Mouse (Mus musculus) stomach, embryonic 15.5 days (tissue): ENCODE measurements at regions not wholly inside any gene's neighbourhood (a gene's known extent, or its start where the extent isn't known, plus 50 kb on each side); places are given as distances from the start of the nearest gene placed in this dataset.
A peak's percentile ranks its signal among the peaks of the same experiment; 100 is the strongest.
"Not testable (repeated sequence)": the region's sequence is repeated elsewhere in the genome, so short reads cannot be mapped to it uniquely, and the experiment has no call there.

Source experiments
- ATAC-seq: fragments of 200-750 bp; cut with Nextera tagmentation; 2 replicates; pipeline ENCODE4 v1.8.0; 2017; ENCODE audit warnings: low read depth, moderate number of reproducible peaks, moderate TSS enrichment; ENCODE audit not compliant: insufficient read depth, low FRiP score
- H3K27ac ChIP-seq: fragments of 300-500 bp; sonication (generic); 2 replicates; pipeline ENCODE4 v1.5.1; 2015; ENCODE audit warnings: mild to moderate bottlenecking, inconsistent platforms
- H3K27me3 ChIP-seq: fragments of 300-500 bp; sonication (generic); replicated peaks from 2 replicates; pipeline ENCODE4 v1.6.1; 2015; ENCODE audit warnings: inconsistent platforms
- H3K36me3 ChIP-seq: fragments of 300-500 bp; sonication (generic); 2 replicates; pipeline ENCODE4 v1.6.1; 2015; ENCODE audit warnings: inconsistent platforms
- H3K4me1 ChIP-seq: fragments of 300-500 bp; sonication (generic); 2 replicates; pipeline ENCODE4 v1.6.1; 2015; ENCODE audit warnings: inconsistent platforms
- H3K4me2 ChIP-seq: fragments of 300-500 bp; sonication (generic); 2 replicates; pipeline ENCODE4 v1.6.1; 2015; ENCODE audit warnings: mild to moderate bottlenecking, inconsistent platforms
- H3K4me3 ChIP-seq: fragments of 300-500 bp; sonication (generic); replicated peaks from 2 replicates; pipeline ENCODE4 v1.5.1; 2015; ENCODE audit warnings: inconsistent platforms
- H3K9ac ChIP-seq: fragments of 300-500 bp; sonication (generic); 2 replicates; pipeline ENCODE4 v1.6.1; 2015; ENCODE audit warnings: inconsistent platforms
- H3K9me3 ChIP-seq: fragments of 300-500 bp; sonication (generic); 2 replicates; pipeline ENCODE4 v1.6.1; 2016; ENCODE audit warnings: inconsistent platforms
- WGBS: fragments of 180-500 bp; shearing (Covaris S2); methylation state at CpG from one replicate; pipeline ENCODE4 v1.1.7; 2015; 5-methylcytosine and 5-hydroxymethylcytosine counted together

DNA sequence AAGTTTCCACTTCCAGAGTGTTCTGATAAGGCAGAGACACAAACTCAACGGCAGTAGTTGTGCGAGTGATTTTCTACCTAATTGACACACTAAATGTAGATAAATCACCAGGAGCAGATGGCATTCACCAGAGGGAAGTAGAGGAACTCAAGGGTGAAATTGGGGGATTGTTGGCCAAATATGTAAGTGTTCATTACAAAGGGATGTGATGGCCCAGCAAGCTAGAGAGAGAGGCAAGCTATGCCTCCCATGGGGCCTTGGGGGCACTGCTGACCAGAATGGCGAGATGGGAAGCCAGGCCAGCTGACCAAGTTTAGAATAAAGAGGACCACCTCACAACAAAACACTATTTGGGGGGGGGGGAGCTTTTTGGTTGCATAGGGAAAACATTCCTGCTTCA is 136.5 kb upstream of the Mocs1 start:
- WGBS = 84% methylated on average over 3 of the region's 3 CpGs
- Histone ChIP-seq H3K4me2 (no peak overlapping the region), H3K27me3 (no peaks in the 10 kb centered on the region), H3K4me1 (no peaks in the 10 kb centered on the region), H3K4me3 (no peak overlapping the region), H3K9me3 (no peaks in the 10 kb centered on the region), H3K9ac (no peak overlapping the region), H3K36me3 (no peaks in the 10 kb centered on the region), H3K27ac (no peak overlapping the region)
- ATAC-seq = no peak

DNA sequence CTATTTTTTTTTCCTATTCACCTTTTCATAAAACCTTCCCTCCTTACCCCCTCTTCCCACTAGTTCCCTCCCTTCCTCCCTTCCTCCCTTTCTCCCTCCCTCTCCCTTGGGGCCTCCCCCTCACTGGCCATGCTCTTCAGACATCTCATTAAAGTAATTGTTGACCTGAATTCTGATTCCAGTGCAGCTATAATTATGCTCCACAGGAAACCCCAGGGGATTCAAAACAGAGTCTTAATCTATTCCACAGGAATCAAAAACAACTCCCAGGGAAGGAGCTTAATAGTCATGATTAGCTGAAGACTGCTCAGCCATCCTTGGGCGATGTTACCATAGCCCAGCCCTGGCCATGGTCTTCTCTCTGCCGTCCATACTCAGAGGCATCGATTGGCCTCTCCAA is 123.7 kb upstream of the Mocs1 start:
- no peak for ATAC-seq
- no peaks in the 10 kb centered on the region for H3K36me3 ChIP-seq

DNA sequence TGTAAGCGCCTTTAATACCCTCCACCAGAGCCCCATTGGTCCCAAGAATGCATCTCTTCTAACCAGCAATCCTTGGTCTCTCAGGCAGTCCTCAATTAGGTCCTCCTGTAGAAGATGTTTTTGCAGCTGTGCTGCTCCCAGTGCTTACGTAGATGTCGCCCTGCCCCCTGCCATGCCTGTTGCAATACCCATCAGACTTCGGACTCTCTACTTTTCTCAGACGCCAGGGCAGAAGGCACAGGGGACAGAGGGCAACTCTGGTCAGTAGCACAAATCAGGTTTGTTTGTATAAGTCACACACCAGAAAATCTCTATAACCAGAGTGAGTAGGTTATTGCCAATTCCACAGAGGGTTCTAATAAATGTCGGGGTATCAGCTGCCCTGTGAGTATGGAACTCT is 123.0 kb upstream of the Mocs1 start:
- H3K4me1 ChIP-seq = no peaks in the 10 kb centered on the region
- 78% methylated on average over 6 of the region's 6 CpGs for WGBS
- H3K36me3 ChIP-seq = no peaks in the 10 kb centered on the region
- no peak overlapping the region for H3K4me2 ChIP-seq
- no peaks in the 10 kb centered on the region for H3K27me3 ChIP-seq
- no peak overlapping the region for H3K4me3 ChIP-seq
- no peaks in the 10 kb centered on the region for H3K9me3 ChIP-seq
- no peak overlapping the region for H3K27ac ChIP-seq
- H3K9ac ChIP-seq = no peak overlapping the region
- ATAC-seq = no peak

More for the DNA sequence above, 123.7 kb upstream of the Mocs1 start:
- 87% methylated on average over 3 of the region's 3 CpGs for WGBS
- no peak overlapping the region for H3K4me3 ChIP-seq
- H3K9me3 ChIP-seq = no peaks in the 10 kb centered on the region
- no peaks in the 10 kb centered on the region for H3K27me3 ChIP-seq
- H3K4me1 ChIP-seq = no peaks in the 10 kb centered on the region
- H3K9ac ChIP-seq = no peak overlapping the region
- no peak overlapping the region for H3K27ac ChIP-seq
- no peak overlapping the region for H3K4me2 ChIP-seq

DNA sequence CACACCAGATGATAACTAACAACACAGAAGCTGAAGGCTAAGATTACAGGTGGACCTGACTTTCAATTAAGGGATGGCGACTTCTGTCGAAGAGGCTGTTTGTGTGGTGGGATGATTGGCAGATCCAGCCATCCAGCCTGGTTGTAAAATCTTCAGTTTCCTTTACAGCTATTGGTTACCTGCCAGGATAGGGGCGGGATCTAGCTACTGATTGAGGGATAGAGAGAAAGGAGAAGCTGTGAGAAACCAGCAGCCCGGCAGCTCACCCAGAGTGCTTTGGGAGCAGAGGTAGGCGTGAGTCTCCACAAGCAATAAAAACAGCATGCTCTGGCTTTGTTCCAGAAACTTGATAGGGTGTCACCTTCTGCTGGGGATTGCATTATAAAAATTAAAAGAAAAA is 119.1 kb upstream of the Mocs1 start:
- no peak overlapping the region for H3K27ac ChIP-seq
- no peaks in the 10 kb centered on the region for H3K9me3 ChIP-seq
- H3K9ac ChIP-seq = no peak overlapping the region
- H3K4me2 ChIP-seq = peak overlapping the region; percentile 20; the same call in 1 of the 2 replicates
- WGBS = 18% methylated on average over 5 of the region's 5 CpGs
- H3K4me3 ChIP-seq = no peak overlapping the region
- ATAC-seq = peak; percentile 80
- no peaks in the 10 kb centered on the region for H3K4me1 ChIP-seq
- H3K36me3 ChIP-seq = no peaks in the 10 kb centered on the region
- no peaks in the 10 kb centered on the region for H3K27me3 ChIP-seq

DNA sequence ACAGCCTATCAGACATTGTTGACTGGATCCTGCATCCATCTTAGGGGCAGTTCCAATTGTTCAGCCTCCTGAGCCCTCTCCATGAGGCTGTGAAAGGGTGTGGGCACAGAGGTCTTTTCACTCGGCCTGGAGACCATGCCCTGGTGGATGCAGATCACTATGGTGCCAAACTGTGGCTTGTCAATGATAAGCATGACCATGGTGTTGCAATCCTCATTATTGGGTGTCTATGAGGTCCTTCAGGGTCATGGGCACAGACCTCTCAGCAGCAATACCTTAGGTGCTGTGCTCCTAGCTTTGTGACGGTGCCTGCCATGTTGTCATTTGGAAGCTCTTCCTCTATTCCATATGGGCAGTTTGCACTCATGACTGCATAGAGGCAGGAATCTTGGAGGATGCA is 114.0 kb upstream of the Mocs1 start:
- H3K4me2 ChIP-seq = no peak overlapping the region
- H3K9me3 ChIP-seq = no peaks in the 10 kb centered on the region
- no peaks in the 10 kb centered on the region for H3K36me3 ChIP-seq
- H3K27ac ChIP-seq = no peak overlapping the region
- H3K27me3 ChIP-seq = no peaks in the 10 kb centered on the region
- no peak overlapping the region for H3K4me3 ChIP-seq
- no peaks in the 10 kb centered on the region for H3K4me1 ChIP-seq
- WGBS = 69% methylated on average over 2 of the region's 2 CpGs
- no peak for ATAC-seq
- H3K9ac ChIP-seq = no peak overlapping the region

DNA sequence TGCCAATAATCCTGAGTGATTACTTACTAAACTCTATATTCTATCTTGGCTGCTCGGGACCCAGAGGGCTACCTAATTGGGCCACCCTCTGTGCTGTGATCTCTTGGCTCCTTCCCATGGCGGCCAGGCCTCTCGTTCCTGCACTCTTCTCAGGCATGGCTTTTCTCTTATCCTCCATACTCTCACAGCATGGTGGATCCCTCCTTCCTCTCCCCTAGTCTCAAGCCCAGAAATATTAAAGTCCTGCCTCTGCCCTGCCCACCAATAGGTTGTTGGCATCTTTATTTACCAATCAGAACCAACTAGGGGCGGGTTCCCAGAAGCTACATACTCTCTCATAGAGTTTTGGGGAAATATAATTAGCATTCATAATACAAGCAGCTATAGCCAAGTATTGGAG is 100.6 kb upstream of the Mocs1 start:
- no peaks in the 10 kb centered on the region for H3K9me3 ChIP-seq
- no peaks in the 10 kb centered on the region for H3K27me3 ChIP-seq
- no peak overlapping the region for H3K27ac ChIP-seq
- 65% methylated on average over 4 of the region's 4 CpGs for WGBS
- no peaks in the 10 kb centered on the region for H3K36me3 ChIP-seq
- H3K4me2 ChIP-seq = no peak overlapping the region
- no peak overlapping the region for H3K4me3 ChIP-seq
- H3K4me1 ChIP-seq = no peaks in the 10 kb centered on the region
- no peak for ATAC-seq
- H3K9ac ChIP-seq = no peak overlapping the region

DNA sequence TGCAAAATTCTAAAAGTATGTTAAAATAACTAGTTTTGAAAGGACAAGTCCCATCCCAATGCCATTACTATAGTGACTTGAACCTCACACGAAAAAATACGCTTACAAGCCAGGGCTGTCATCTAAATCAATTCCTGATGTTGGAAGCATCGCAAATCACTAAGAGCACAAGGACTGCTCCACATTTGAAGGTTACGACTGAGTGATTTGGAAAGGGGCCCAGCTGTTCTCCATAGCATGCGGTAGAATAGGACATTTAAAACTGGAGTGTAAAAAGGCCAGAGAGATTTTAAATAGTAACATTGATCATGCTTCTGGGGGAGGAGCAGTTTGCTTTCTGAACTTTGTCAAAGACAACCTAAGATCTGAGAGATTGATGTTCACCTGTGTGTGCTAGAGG is 92.8 kb upstream of the Mocs1 start:
- Histone ChIP-seq H3K9ac (no peak overlapping the region), H3K36me3 (no peaks in the 10 kb centered on the region), H3K27me3 (no peaks in the 10 kb centered on the region), H3K4me3 (no peak overlapping the region), H3K4me1 (no peaks in the 10 kb centered on the region), H3K4me2 (no peak overlapping the region), H3K27ac (no peak overlapping the region), H3K9me3 (no peaks in the 10 kb centered on the region)
- ATAC-seq = no peak
- WGBS = 64% methylated on average over 5 of the region's 5 CpGs

DNA sequence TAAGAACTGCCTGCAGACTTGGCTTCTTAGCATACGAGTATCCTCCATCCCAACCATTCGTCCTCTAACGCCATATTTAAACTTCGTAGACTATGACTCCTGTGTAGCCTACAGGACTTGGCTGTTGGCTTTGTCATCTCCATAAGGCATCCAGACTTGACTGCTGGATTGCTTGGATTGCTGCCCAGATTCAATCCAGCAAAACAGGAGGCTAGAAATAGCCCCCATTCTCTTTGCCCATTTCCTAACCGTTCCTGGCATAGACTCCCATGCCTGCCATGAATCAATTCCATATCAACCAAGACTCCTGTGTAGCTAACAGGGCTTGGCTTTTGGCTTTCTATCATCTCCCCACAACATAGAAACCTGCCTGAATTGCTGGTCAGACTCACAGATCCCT is 90.3 kb upstream of the Mocs1 start:
- 88% methylated on average over 5 of the region's 5 CpGs for WGBS
- Histone ChIP-seq H3K4me2 (no peak overlapping the region), H3K9ac (no peak overlapping the region), H3K27me3 (no peaks in the 10 kb centered on the region), H3K27ac (no peak overlapping the region), H3K9me3 (no peaks in the 10 kb centered on the region), H3K36me3 (no peaks in the 10 kb centered on the region), H3K4me1 (no peaks in the 10 kb centered on the region), H3K4me3 (no peak overlapping the region)
- no peak for ATAC-seq

DNA sequence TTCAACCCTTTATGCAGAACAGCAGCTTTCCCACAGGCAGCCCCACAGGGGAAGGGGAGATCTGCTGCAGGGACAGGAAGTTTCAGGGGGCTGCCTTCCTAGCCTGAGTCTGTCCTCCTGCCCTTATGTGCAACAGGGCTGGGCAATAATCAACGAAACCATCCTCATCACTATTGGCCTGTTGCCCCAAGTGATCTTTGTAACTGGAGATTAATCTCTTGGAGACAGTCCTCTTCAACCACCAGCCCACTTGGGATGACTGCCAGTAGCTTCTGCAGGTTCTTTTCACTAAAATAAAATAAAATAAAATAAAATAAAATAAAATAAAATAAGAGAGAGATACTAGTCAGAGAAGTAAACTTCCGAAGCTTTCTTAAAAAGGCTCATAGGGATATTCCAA is 85.5 kb upstream of the Mocs1 start:
- Histone ChIP-seq H3K9me3 (no peaks in the 10 kb centered on the region), H3K36me3 (no peaks in the 10 kb centered on the region), H3K27me3 (no peaks in the 10 kb centered on the region), H3K27ac (no peak overlapping the region), H3K4me2 (no peak overlapping the region), H3K4me1 (no peaks in the 10 kb centered on the region), H3K4me3 (no peak overlapping the region), H3K9ac (no peak overlapping the region)
- 72% methylated on average over 2 of the region's 2 CpGs for WGBS
- ATAC-seq = no peak

DNA sequence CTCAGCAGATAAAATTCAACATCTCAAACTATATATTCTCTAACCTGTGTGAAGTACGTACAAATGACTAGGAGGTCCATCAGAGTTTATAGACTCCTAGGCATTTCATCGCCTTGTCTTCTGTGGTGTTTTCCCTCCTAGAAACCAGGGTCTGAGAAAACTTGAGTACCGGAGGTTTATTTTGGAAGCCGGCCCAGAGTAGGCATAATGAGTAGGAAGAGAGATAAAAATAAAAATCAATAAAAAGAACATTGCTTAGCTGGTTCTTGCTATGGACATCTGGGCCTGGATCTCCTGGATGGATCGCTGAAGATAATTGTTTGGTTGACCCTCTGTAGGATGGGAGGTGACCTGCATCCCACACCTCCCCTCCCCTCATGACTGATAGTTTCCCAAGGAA is 81.5 kb upstream of the Mocs1 start:
- Histone ChIP-seq H3K4me2 (no peak overlapping the region), H3K9me3 (no peaks in the 10 kb centered on the region), H3K4me1 (no peaks in the 10 kb centered on the region), H3K36me3 (no peaks in the 10 kb centered on the region), H3K4me3 (no peak overlapping the region), H3K27ac (no peak overlapping the region), H3K27me3 (no peaks in the 10 kb centered on the region), H3K9ac (no peak overlapping the region)
- no peak for ATAC-seq
- WGBS = 67% methylated on average over 5 of the region's 5 CpGs

DNA sequence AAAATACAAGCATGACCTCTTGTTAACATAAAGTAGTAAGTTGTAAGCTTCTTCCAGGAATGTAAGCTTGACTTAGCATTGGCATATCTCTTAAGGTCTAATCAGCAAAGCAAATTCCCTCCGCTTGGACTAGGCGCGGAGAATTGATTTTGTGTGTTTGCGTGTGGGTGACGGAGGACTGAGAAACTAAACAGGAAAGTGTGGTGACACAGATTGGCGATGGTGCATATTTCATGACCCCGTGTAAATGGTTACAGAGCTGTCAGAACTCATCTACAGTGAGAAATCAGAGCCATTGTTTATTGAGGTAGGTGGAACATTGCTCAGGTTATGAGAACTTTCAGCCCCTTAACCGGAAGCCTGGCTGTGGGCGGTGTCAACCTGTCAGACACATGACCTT is 78.8 kb upstream of the Mocs1 start:
- ATAC-seq = no peak
- H3K9me3 ChIP-seq = no peaks in the 10 kb centered on the region
- H3K27ac ChIP-seq = no peak overlapping the region
- 68% methylated on average over 9 of the region's 9 CpGs for WGBS
- no peaks in the 10 kb centered on the region for H3K4me1 ChIP-seq
- no peak overlapping the region for H3K9ac ChIP-seq
- H3K4me3 ChIP-seq = no peak overlapping the region
- H3K27me3 ChIP-seq = no peaks in the 10 kb centered on the region
- H3K36me3 ChIP-seq = no peaks in the 10 kb centered on the region
- no peak overlapping the region for H3K4me2 ChIP-seq

DNA sequence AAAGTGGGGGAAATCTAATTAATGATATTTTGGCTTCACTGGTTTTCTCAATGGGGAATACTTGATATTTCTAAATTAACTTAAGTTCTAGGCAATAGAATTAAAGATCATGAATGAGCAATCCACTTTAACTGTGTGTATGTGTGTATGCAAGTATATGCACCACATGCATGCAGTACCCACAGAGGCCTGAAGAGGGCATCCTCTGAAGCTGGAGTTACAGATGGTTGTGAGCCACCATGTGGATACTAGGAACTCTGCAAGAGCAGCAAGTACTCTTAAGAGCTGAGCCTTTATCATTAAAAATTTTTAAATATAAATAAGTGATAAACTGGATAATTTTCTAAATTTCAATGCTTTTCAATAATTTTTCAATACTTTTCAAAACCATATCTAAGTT is 69.0 kb upstream of the Mocs1 start:
- Histone ChIP-seq H3K4me1 (no peaks in the 10 kb centered on the region), H3K4me3 (no peak overlapping the region), H3K27me3 (no peaks in the 10 kb centered on the region), H3K4me2 (no peak overlapping the region), H3K27ac (no peak overlapping the region), H3K36me3 (no peaks in the 10 kb centered on the region), H3K9me3 (no peaks in the 10 kb centered on the region), H3K9ac (no peak overlapping the region)
- no peak for ATAC-seq

DNA sequence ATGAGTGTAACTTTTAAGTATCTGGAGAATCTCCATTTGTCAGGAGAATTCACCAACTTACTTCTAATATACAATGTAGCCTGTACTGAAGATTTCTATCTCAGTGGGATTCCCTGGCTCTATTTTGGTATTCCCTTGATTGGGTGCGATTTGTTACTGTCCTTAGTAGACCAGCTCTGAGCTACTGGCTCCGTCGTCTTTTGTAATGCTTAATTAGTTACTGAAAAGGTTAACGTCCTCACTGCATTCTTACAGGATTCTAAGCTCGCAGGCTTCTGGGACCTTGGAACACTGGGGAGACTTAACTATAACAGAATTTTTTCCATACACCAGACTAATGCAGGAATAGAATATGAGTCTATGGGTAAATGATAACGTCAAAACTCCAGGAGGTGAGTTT is 67.9 kb upstream of the Mocs1 start:
- not testable (repeated sequence) for H3K27ac ChIP-seq, H3K4me3 ChIP-seq, H3K4me1 ChIP-seq, H3K9ac ChIP-seq, ATAC-seq, H3K9me3 ChIP-seq, H3K36me3 ChIP-seq, H3K4me2 ChIP-seq, H3K27me3 ChIP-seq
- 52% methylated on average over 6 of the region's 6 CpGs for WGBS
